In genomic region chr9:57420321-57421120, GRCm38 (mm10) we compare ENCODE assay signal across 8 mouse cellular contexts. TPM values are rescaled to one million over a fixed set of nuclear protein-coding genes. Genes with fewer than 3 reads are reported as not detected.
DNase-seq lines count a peak whose midpoint lies in the region; ATAC-seq and TF ChIP-seq lines count a peak whose summit lies in the region.

No protein-coding gene starts in this region.

- DNase-seq in midbrain, embryonic 10.5 days (ENCODE audit: low spot score) = no peak
- DNase-seq in midbrain, embryonic 11.5 days (ENCODE audit: low spot score, missing footprints) = no peak
- peak; percentile 78 for DNase-seq in fat pad, adult 2 months (ENCODE audit: extremely low read depth, low read depth, low spot score)
- peak; percentile 85 for DNase-seq in kidney, postnatal 0 days (ENCODE audit: low spot score)
- DNase-seq in liver = peak; percentile 72

- no peak overlapping the region for H3K9ac ChIP-seq in midbrain, embryonic 11.5 days (ENCODE audit: low read length)
- H3K9ac ChIP-seq in heart, embryonic 13.5 days = peak overlapping the region; percentile 57
- H3K9ac ChIP-seq in kidney, postnatal 0 days (ENCODE audit: low read depth, low read length) = no peak overlapping the region
- H3K9ac ChIP-seq in stomach, embryonic 15.5 days = no peak overlapping the region

- no peak for ATAC-seq in midbrain, embryonic 11.5 days (ENCODE audit: low FRiP score)
- ATAC-seq in heart, embryonic 13.5 days (ENCODE audit: extremely low read depth, insufficient number of reproducible peaks, low FRiP score, low TSS enrichment) = peak; percentile 72
- peak; percentile 66 for ATAC-seq in kidney, postnatal 0 days (replicated peaks; ENCODE audit: low FRiP score, low read depth)
- ATAC-seq in stomach, embryonic 15.5 days (ENCODE audit: insufficient read depth, low FRiP score, low read depth) = peak; percentile 87

- no peak for TF ChIP-seq CTCF in kidney, postnatal 0 days (IDR thresholded peaks at IDR 0.05; ENCODE audit: low read depth)

- H3K79me2 ChIP-seq in myocyte (ENCODE audit: control insufficient read depth, insufficient read depth) = no peaks in the 10 kb centered on the region

- 73% methylated on average over 20 of the region's 20 CpGs for WGBS in midbrain, embryonic 10.5 days
- 73% methylated on average over 20 of the region's 20 CpGs for WGBS in midbrain, embryonic 11.5 days
- 7% methylated on average over 20 of the region's 20 CpGs for WGBS in heart, embryonic 13.5 days
- WGBS in kidney, postnatal 0 days = 29% methylated on average over 20 of the region's 20 CpGs
- WGBS in stomach, embryonic 15.5 days = 16% methylated on average over 20 of the region's 20 CpGs

- H3K4me2 ChIP-seq in midbrain, embryonic 11.5 days = no peak overlapping the region
- H3K4me2 ChIP-seq in heart, embryonic 13.5 days = peak overlapping the region; percentile 55
- H3K4me2 ChIP-seq in kidney, postnatal 0 days (ENCODE audit: low read length) = no peak overlapping the region
- peak overlapping the region; percentile 69 for H3K4me2 ChIP-seq in myocyte (ENCODE audit: low read depth)
- peak overlapping the region; percentile 44 for H3K4me2 ChIP-seq in stomach, embryonic 15.5 days

- H3K4me3 ChIP-seq in midbrain, embryonic 10.5 days = no peak overlapping the region
- H3K4me3 ChIP-seq in midbrain, embryonic 11.5 days (ENCODE audit: low read depth, low read length) = no peak overlapping the region
- H3K4me3 ChIP-seq in heart, embryonic 13.5 days = no peak overlapping the region
- no peak overlapping the region for H3K4me3 ChIP-seq in kidney, postnatal 0 days (replicated peaks; ENCODE audit: low read depth, low read length)
- no peak overlapping the region for H3K4me3 ChIP-seq in myocyte
- H3K4me3 ChIP-seq in stomach, embryonic 15.5 days (replicated peaks) = no peak overlapping the region

- H3K4me1 ChIP-seq in midbrain, embryonic 10.5 days = peaks cover 10% of the 10 kb centered on the region
- no peaks in the 10 kb centered on the region for H3K4me1 ChIP-seq in midbrain, embryonic 11.5 days (ENCODE audit: control insufficient read depth, insufficient read depth, low read length)
- peaks cover 52% of the 10 kb centered on the region for H3K4me1 ChIP-seq in heart, embryonic 13.5 days
- peaks cover 7% of the 10 kb centered on the region for H3K4me1 ChIP-seq in kidney, postnatal 0 days (replicated peaks; ENCODE audit: insufficient read depth, low read length)
- peaks cover 25% of the 10 kb centered on the region for H3K4me1 ChIP-seq in stomach, embryonic 15.5 days

- no peaks in the 10 kb centered on the region for H3K9me3 ChIP-seq in midbrain, embryonic 10.5 days (replicated peaks)
- no peaks in the 10 kb centered on the region for H3K9me3 ChIP-seq in midbrain, embryonic 11.5 days (ENCODE audit: control insufficient read depth, low read length)
- no peaks in the 10 kb centered on the region for H3K9me3 ChIP-seq in heart, embryonic 13.5 days
- H3K9me3 ChIP-seq in kidney, postnatal 0 days (replicated peaks; ENCODE audit: low read length) = no peaks in the 10 kb centered on the region
- no peaks in the 10 kb centered on the region for H3K9me3 ChIP-seq in stomach, embryonic 15.5 days

- H3ac ChIP-seq in myocyte (ENCODE audit: control insufficient read depth, insufficient read length) = no peak overlapping the region

- H3K27me3 ChIP-seq in midbrain, embryonic 10.5 days (ENCODE audit: low read depth, poor library complexity, severe bottlenecking) = no peaks in the 10 kb centered on the region
- no peaks in the 10 kb centered on the region for H3K27me3 ChIP-seq in midbrain, embryonic 11.5 days (ENCODE audit: control insufficient read depth, insufficient read depth, low read length)
- no peaks in the 10 kb centered on the region; the same call in 1 of the 2 replicates for H3K27me3 ChIP-seq in heart, embryonic 13.5 days (replicated peaks)
- H3K27me3 ChIP-seq in kidney, postnatal 0 days (ENCODE audit: insufficient read depth, low read length) = no peaks in the 10 kb centered on the region
- H3K27me3 ChIP-seq in myocyte (ENCODE audit: control insufficient read depth, insufficient read depth, insufficient read length) = no peaks in the 10 kb centered on the region
- H3K27me3 ChIP-seq in stomach, embryonic 15.5 days (replicated peaks) = no peaks in the 10 kb centered on the region

- peak; percentile 26 for TF ChIP-seq POLR2A in myocyte (IDR thresholded peaks at IDR 0.05; ENCODE audit: insufficient read length, low read depth)

- H3K36me3 ChIP-seq in midbrain, embryonic 10.5 days = 0 out of 2 replicates have a peak, but pooled peaks cover 21% of the 10 kb centered on the region
- no peaks in the 10 kb centered on the region for H3K36me3 ChIP-seq in midbrain, embryonic 11.5 days (ENCODE audit: control insufficient read depth, insufficient read depth, low read length)
- 0 out of 2 replicates have a peak, but pooled peaks cover 4% of the 10 kb centered on the region for H3K36me3 ChIP-seq in heart, embryonic 13.5 days
- H3K36me3 ChIP-seq in kidney, postnatal 0 days (ENCODE audit: insufficient read depth, low read length) = 0 out of 2 replicates have a peak, but pooled peaks cover 6% of the 10 kb centered on the region
- H3K36me3 ChIP-seq in myocyte (ENCODE audit: control insufficient read depth, insufficient read depth) = peaks cover 4% of the 10 kb centered on the region
- no peaks in the 10 kb centered on the region for H3K36me3 ChIP-seq in stomach, embryonic 15.5 days

- peak overlapping the region; percentile 33 for H3K27ac ChIP-seq in midbrain, embryonic 10.5 days (replicated peaks)
- no peak overlapping the region; the same call in 1 of the 2 replicates for H3K27ac ChIP-seq in midbrain, embryonic 11.5 days (ENCODE audit: low read depth, low read length)
- peak overlapping the region; percentile 92 for H3K27ac ChIP-seq in heart, embryonic 13.5 days (replicated peaks)
- H3K27ac ChIP-seq in kidney, postnatal 0 days = peak overlapping the region; percentile 87
- H3K27ac ChIP-seq in stomach, embryonic 15.5 days = peak overlapping the region; percentile 97

TF ChIP-seq in myocyte, 11 proteins besides CTCF, POLR2A, EP300 and RAD21:
- TF ChIP-seq TCF3 (IDR thresholded peaks at IDR 0.05; ENCODE audit: insufficient read length, low read depth) (peak; percentile 0), POLR2AphosphoS2 (IDR thresholded peaks at IDR 0.05; ENCODE audit: insufficient read length, low read depth) (peak; percentile 31), MYOG (IDR thresholded peaks at IDR 0.05; ENCODE audit: control insufficient read depth in 1 of 3, insufficient read depth in 1 of 3, insufficient read length in 2 of 3, low read depth in 2 of 3) (peak in 1 of 3 experiments; percentile 39), SRF (IDR thresholded peaks at IDR 0.05; ENCODE audit: control insufficient read depth, insufficient read length, low read depth) (peak; percentile 53), TCF12 (IDR thresholded peaks at IDR 0.05; ENCODE audit: insufficient read depth, poor library complexity, severe bottlenecking) (no peak), MYOD1 (IDR thresholded peaks at IDR 0.05; ENCODE audit: control insufficient read depth in 1 of 3, insufficient read length in 2 of 3, low read depth in 2 of 3) (peak in 2 of 3 experiments; percentile 70 to 77), E2F4 (IDR thresholded peaks at IDR 0.05; ENCODE audit: insufficient read depth) (no peak), CEBPB (IDR thresholded peaks at IDR 0.05; ENCODE audit: insufficient read depth, poor library complexity, severe bottlenecking) (0 out of 2 replicates have a peak, but pooled peaks have one; percentile 34), USF1 (IDR thresholded peaks at IDR 0.05; ENCODE audit: low read depth) (peak; percentile 61), MAX (IDR thresholded peaks at IDR 0.05; ENCODE audit: low read depth) (peak; percentile 52), REST (IDR thresholded peaks at IDR 0.05; ENCODE audit: insufficient read depth, insufficient read length) (no peak)

RNA-seq across cellular contexts. Expression of gene Ppcdc, which starts 19.4 kb away (rescaled TPM):
- polyA plus RNA-seq in midbrain, embryonic 10.5 days (2016; fragmentation: Nextera tagmentation; extraction: Ambion mirVana) = 25.8 and 26.7 TPM in 2 replicates
- 18.6 and 22.9 TPM in 2 replicates for polyA plus RNA-seq in midbrain, embryonic 11.5 days (2014; fragmentation: Nextera tagmentation; extraction: Ambion mirVana)
- 15.0 and 18.7 TPM in 2 replicates for polyA plus RNA-seq in heart, embryonic 13.5 days (2015; fragmentation: Nextera tagmentation; extraction: Ambion mirVana)
- 29.6 and 34.8 TPM in 2 replicates for polyA plus RNA-seq in kidney, postnatal 0 days (2015; fragmentation: Nextera tagmentation; extraction: Ambion mirVana)
- 16.2 TPM for polyA plus RNA-seq in myocyte (2012; fragmentation: generic; extraction: Trizol)
- polyA plus RNA-seq in stomach, embryonic 15.5 days (2015; fragmentation: Nextera tagmentation; extraction: Ambion mirVana) = 23.6 and 31.6 TPM in 2 replicates

RNA-seq across cellular contexts. Expression of gene Scamp5, which starts 47.3 kb away (rescaled TPM):
- 17.3 and 26.3 TPM in 2 replicates for polyA plus RNA-seq in midbrain, embryonic 10.5 days (2016; fragmentation: Nextera tagmentation; extraction: Ambion mirVana)
- polyA plus RNA-seq in midbrain, embryonic 11.5 days (2014; fragmentation: Nextera tagmentation; extraction: Ambion mirVana) = 17.6 and 17.7 TPM in 2 replicates
- polyA plus RNA-seq in heart, embryonic 13.5 days (2015; fragmentation: Nextera tagmentation; extraction: Ambion mirVana) = 9.8 and 10.0 TPM in 2 replicates
- 18.3 and 19.4 TPM in 2 replicates for polyA plus RNA-seq in kidney, postnatal 0 days (2015; fragmentation: Nextera tagmentation; extraction: Ambion mirVana)
- 23.6 TPM for polyA plus RNA-seq in myocyte (2012; fragmentation: generic; extraction: Trizol)
- polyA plus RNA-seq in stomach, embryonic 15.5 days (2015; fragmentation: Nextera tagmentation; extraction: Ambion mirVana) = 19.8 and 22.4 TPM in 2 replicates

Comparison
In these comparisons a context has a peak if more than half of its experiments do, and no peak if none do; other contexts are left out.
1. DNase-seq: peak in fat pad, adult 2 months (single experiment), kidney, postnatal 0 days (single experiment) and liver (single experiment); none in midbrain, embryonic 10.5 days (single experiment) and midbrain, embryonic 11.5 days (single experiment).
2. H3K4me2 ChIP-seq: peak in heart, embryonic 13.5 days (single experiment), myocyte (single experiment) and stomach, embryonic 15.5 days (single experiment); none in midbrain, embryonic 11.5 days (single experiment) and kidney, postnatal 0 days (single experiment).